Mouse (Mus musculus) ovary, postnatal 10 days (tissue): ENCODE data around the gene Rtp1.

Experiments used
- DNase-seq: peaks from one replicate; pipeline ENCODE4 v3.0.0; 2022; ENCODE audit warnings: low spot score

Rtp1 gene

GRCm38 (mm10) chr16:23456534-23456933 is 27.6 kb downstream of the Rtp1 start:
- DNase-seq: no peak

DNA sequence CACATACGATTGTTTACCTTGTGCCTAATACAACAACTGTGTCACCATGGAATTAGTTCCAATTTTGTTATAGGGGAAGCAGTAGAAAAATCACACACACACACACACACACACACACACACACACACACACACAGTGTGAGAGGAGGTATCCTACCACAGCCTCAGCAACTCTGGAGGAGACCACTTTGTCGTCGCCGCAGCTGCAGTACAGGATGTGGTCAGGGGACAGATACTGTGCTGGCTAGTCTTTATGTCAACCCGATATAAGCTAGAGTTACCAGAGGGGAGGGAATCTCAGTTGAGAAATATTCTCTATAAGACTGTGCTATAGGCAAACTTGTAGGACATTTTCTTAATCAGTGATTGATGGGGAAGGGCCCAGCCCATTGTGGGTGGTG is 28.4 kb downstream of the Rtp1 start:
- no peak for DNase-seq

GRCm38 (mm10) chr16:23458906-23459588 is 30.1 kb downstream of the Rtp1 start:
- no peak for DNase-seq

DNA sequence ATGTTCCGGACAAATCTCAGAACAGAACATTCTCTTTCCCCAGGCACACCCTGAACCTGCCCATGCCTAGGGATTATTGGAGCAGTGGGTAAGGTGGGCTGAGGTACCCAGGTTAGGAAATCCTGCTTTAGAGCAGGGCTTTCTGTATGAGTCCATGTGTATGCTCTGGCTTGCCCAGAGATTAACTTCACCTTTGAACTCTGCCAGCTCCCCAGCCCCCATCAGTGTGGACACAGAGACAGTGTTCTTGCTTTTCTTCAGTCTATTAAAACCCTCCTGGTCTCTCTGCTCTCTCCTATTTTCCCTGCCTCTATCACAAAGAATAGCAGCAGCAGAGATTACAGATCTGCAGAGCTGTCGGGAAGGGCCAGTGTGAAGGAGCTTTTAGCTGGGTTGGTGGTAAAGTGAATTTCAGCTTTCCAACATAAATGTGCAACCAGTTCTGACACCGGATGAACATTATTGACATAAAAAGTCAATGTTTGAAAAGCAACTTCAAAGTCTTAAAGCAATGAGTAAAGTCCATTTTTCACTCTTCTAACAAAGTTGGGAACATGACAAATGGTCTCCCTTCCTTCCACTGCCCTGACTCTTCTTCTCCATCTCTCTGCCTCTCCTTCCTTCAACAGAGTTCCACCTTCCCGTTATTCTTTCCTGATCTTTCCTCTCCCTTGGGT is 34.9 kb downstream of the Rtp1 start:
- no peak for DNase-seq

DNA sequence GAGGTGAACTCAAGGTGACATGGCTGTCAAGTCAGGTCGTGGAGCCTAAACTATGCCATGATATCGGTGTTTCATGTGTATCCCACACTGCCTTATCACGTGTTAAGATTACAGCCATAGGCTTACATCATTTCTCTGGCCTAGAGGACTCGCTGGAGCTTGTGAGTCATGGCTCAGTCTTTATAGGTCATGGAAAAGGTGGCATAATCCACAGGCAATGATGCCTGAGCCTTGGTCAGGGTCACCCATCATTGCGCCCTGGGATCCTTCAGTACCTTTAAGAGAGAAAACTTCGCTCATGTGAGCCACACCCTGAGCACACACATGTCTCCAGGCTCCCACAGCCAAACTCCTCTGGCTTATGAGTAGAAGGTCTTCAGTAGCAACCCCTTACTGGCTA is 42.6 kb downstream of the Rtp1 start:
- no peak for DNase-seq

DNA sequence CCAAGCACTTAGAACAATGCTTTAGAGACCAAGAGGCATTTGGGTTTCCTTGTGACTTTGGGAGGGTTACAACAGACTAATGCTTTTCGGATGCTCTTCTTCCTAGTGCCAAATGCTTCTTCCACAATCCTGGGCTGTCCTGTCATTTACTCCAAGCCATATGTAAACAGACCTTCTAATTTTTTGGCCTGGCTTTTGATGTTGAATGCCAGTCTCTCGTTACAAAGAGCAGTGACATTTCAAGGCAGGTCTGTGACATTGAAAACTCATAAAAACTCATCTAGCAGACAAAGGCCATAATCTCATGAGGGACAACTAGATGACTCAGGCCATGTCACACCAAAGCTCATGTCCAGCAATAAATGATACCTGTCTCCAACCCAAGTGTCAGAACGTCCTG is 43.1 kb downstream of the Rtp1 start:
- DNase-seq: no peak

- no peak for DNase-seq
These were observed 46.7 kb downstream of the Rtp1 start for GRCm38 (mm10) chr16:23475651-23476050.

DNA sequence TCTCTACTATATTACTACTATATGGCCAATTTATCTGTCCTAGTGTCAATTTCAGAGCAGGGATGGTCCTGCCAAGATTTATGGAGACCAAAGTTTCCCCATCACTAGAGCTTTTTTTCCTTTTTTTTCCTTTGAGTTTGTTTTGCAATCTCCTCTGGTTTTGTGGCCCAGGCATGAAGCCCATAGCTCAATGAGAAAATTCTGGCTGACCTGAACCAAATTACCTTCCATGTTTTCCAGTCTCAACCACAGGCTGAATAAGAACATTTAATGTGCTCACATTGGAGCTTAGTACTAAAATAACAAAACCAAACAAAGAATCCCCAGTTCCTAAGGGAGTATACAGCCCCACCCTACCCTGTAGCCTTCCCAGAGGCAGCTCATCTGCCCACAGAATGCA is 47.7 kb downstream of the Rtp1 start:
- DNase-seq: no peak

DNA sequence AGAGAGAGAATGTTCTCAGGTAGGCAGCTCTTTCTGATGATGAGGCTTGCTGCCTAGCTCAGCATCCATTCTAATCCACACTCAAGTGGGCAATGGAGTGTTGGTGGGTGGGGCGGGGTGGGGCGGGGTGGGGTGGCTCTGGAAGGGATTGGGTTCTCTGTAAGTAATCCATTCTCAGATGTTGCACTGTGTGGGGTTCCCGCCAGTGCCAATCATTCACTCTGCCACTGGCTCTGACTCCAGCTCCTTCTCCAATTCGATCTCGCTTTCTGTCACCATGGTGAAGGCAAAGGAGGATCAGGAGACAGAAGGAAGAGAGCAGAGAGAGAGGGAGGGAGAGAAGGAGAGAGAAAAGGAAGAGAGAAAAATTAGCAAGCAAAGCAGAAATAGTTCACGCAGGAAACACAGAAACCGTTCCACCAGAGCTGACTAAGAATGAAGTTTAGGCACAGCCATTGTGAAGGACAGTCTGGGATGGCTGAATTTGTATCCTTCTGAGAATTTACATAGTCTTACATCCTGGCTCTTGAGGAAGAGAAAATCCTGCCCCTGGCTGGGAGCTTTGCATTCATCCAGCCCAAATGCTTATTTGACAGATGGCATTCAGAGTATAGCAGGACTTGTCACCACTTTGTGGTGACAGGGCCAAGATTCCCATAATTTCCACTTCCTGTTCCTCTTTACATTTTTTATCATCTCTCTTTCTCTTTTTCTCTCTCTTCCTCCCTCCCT is 51.1 kb downstream of the Rtp1 start:
- DNase-seq: no peak

- no peak for DNase-seq
These were observed 53.3 kb downstream of the Rtp1 start for GRCm38 (mm10) chr16:23482218-23482617.

GRCm38 (mm10) chr16:23482846-23483245 is 53.9 kb downstream of the Rtp1 start:
- no peak for DNase-seq

DNA sequence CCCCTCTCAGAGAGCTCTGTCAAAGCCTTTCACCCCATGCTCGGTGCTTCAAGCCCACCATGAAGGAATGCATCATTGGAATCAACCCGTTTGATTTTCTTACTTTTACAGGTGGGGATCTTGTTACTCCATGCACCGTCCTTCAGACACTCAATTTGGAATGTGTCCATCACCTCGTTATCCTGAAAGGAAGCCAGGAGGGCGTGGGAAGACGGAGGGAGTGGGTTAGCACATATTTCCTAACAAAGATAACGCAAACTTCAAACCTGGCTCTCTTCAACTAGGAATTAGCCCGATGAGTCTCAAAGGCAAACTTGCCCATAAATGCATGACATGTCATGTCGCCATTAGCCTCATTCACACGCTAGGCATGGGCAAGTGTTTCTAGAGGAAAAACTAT is 54.4 kb downstream of the Rtp1 start:
- no peak for DNase-seq
